Mouse (Mus musculus): ENCODE measurements at regions not wholly inside any gene's neighbourhood (a gene's known extent, or its start where the extent isn't known, plus 50 kb on each side); places are given as distances from the start of the nearest gene placed in this dataset.

DNA sequence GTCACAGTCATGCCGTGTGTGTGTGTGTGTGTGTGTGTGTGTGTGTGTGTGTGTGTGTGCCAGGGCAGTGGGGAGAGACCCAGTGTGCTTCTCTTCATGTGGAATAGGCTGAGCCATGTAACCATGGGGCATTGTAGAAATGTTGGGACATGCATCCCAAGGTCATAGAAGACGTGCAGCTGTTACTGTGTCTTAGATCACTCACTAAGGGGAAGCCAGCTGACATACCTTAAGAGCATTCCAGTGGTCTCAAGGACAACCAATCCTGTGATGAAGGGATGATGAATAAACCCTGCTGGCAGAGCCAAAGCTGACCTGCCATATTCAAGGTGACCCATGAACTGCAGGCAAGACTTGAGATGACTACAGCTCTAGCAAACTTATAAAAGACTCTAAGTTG lies 75.3 kb upstream of the Klf3 start:
- H3K27ac ChIP-seq (replicated peaks) = no peak overlapping the region
- H3K9me3 ChIP-seq = no peaks in the 10 kb centered on the region
- no peak overlapping the region for H3K9ac ChIP-seq (replicated peaks)
- no peak overlapping the region for H3K4me3 ChIP-seq
- 75% methylated on average over 2 of the region's 2 CpGs for WGBS
- no peaks in the 10 kb centered on the region for H3K4me1 ChIP-seq
- H3K27me3 ChIP-seq = no peaks in the 10 kb centered on the region
- ATAC-seq (ENCODE audit: low FRiP score, low read depth) = no peak
- H3K4me2 ChIP-seq (replicated peaks) = no peak overlapping the region
- no peaks in the 10 kb centered on the region for H3K36me3 ChIP-seq

- Histone ChIP-seq H3K9me3 (no peaks in the 10 kb centered on the region), H3K27me3 (no peaks in the 10 kb centered on the region), H3K36me3 (no peaks in the 10 kb centered on the region), H3K4me2 (replicated peaks) (no peak overlapping the region), H3K27ac (replicated peaks) (no peak overlapping the region), H3K4me3 (no peak overlapping the region), H3K9ac (replicated peaks) (no peak overlapping the region), H3K4me1 (no peaks in the 10 kb centered on the region)
- ATAC-seq (ENCODE audit: low FRiP score, low read depth) = no peak
- 90% methylated on average over 3 of the region's 3 CpGs for WGBS
Measured at GRCm38 (mm10) chr5:64732356-64732755, 70.8 kb upstream of the Klf3 start.

- peaks cover 25% of the 10 kb centered on the region for H3K4me1 ChIP-seq
- H3K27ac ChIP-seq (replicated peaks) = no peak overlapping the region
Measured at GRCm38 (mm10) chr5:64736985-64737384, 66.2 kb upstream of the Klf3 start.

GRCm38 (mm10) chr5:64738096-64738780 lies 65.0 kb upstream of the Klf3 start:
- Histone ChIP-seq H3K4me3 (no peak overlapping the region), H3K4me2 (replicated peaks) (peak overlapping the region; percentile 32), H3K4me1 (peaks cover 25% of the 10 kb centered on the region), H3K36me3 (no peaks in the 10 kb centered on the region), H3K9ac (replicated peaks) (no peak overlapping the region), H3K27ac (replicated peaks) (no peak overlapping the region), H3K27me3 (0 out of 2 replicates have a peak, but pooled peaks cover 5% of the 10 kb centered on the region), H3K9me3 (no peaks in the 10 kb centered on the region)
- ATAC-seq (ENCODE audit: low FRiP score, low read depth) = peak; percentile 5; the same call in 1 of the 2 replicates
- WGBS = 14% methylated on average over 11 of the region's 11 CpGs

More at GRCm38 (mm10) chr5:64736985-64737384, 66.2 kb upstream of the Klf3 start:
- H3K4me2 ChIP-seq (replicated peaks) = no peak overlapping the region
- no peak overlapping the region for H3K4me3 ChIP-seq
- H3K27me3 ChIP-seq = 0 out of 2 replicates have a peak, but pooled peaks cover 5% of the 10 kb centered on the region
- no peak for ATAC-seq (ENCODE audit: low FRiP score, low read depth)
- no peaks in the 10 kb centered on the region for H3K36me3 ChIP-seq
- no peaks in the 10 kb centered on the region for H3K9me3 ChIP-seq
- no peak overlapping the region for H3K9ac ChIP-seq (replicated peaks)

GRCm38 (mm10) chr5:64738781-64739310 lies 64.3 kb upstream of the Klf3 start:
- Histone ChIP-seq H3K4me3 (no peak overlapping the region), H3K9ac (replicated peaks) (no peak overlapping the region), H3K4me2 (replicated peaks) (peak overlapping the region; percentile 32), H3K27me3 (0 out of 2 replicates have a peak, but pooled peaks cover 5% of the 10 kb centered on the region), H3K4me1 (peaks cover 25% of the 10 kb centered on the region), H3K36me3 (no peaks in the 10 kb centered on the region), H3K27ac (replicated peaks) (0 out of 2 replicates have a peak overlapping the region, but pooled peaks have one; percentile 60), H3K9me3 (no peaks in the 10 kb centered on the region)
- WGBS = 23% methylated on average over 10 of the region's 10 CpGs
- ATAC-seq (ENCODE audit: low FRiP score, low read depth) = peak; percentile 45; the same call in 1 of the 2 replicates

GRCm38 (mm10) chr5:64739311-64740261 lies 63.6 kb upstream of the Klf3 start:
- no peak overlapping the region for H3K4me3 ChIP-seq
- ATAC-seq (ENCODE audit: low FRiP score, low read depth) = peak; percentile 74
- H3K27me3 ChIP-seq = 0 out of 2 replicates have a peak, but pooled peaks cover 5% of the 10 kb centered on the region
- H3K4me2 ChIP-seq (replicated peaks) = peak overlapping the region; percentile 20
- peaks cover 25% of the 10 kb centered on the region for H3K4me1 ChIP-seq
- WGBS = 4% methylated on average over 15 of the region's 15 CpGs
- peak overlapping the region; percentile 60 for H3K27ac ChIP-seq (replicated peaks)
- no peaks in the 10 kb centered on the region for H3K9me3 ChIP-seq
- 0 out of 2 replicates have a peak overlapping the region, but pooled peaks have one; percentile 15 for H3K9ac ChIP-seq (replicated peaks)
- no peaks in the 10 kb centered on the region for H3K36me3 ChIP-seq

GRCm38 (mm10) chr5:64744041-64744440 lies 59.1 kb upstream of the Klf3 start:
- ATAC-seq (ENCODE audit: low FRiP score, low read depth) = no peak
- H3K27me3 ChIP-seq = no peaks in the 10 kb centered on the region
- 92% methylated on average over 4 of the region's 4 CpGs for WGBS

DNA sequence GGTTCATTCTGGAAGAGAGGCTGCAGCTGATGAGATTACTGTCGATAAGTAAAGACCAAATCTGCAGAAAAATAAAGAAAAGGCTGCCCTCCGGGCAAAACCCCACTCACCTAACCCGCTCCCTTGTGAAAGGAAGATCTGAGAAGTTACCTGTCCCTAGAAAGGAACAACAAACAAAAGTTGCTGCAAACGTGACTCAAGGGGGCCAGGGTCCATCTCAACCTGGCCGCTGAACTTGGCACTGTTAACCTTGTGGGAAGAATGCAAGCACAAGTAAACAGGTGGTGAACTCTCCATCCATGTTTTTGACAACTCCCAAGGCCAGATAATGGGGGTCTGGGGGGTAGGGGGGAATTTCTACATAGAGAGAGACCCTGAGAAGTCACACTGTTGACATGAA lies 58.7 kb upstream of the Klf3 start:
- Histone ChIP-seq H3K9me3 (no peaks in the 10 kb centered on the region), H3K27ac (replicated peaks) (no peak overlapping the region), H3K4me1 (peaks cover 7% of the 10 kb centered on the region), H3K9ac (replicated peaks) (no peak overlapping the region), H3K4me3 (no peak overlapping the region), H3K4me2 (replicated peaks) (no peak overlapping the region), H3K36me3 (no peaks in the 10 kb centered on the region), H3K27me3 (no peaks in the 10 kb centered on the region)
- 89% methylated on average over 5 of the region's 5 CpGs for WGBS
- ATAC-seq (ENCODE audit: low FRiP score, low read depth) = no peak

More at GRCm38 (mm10) chr5:64744041-64744440, 59.1 kb upstream of the Klf3 start:
- Histone ChIP-seq H3K4me1 (peaks cover 11% of the 10 kb centered on the region), H3K36me3 (no peaks in the 10 kb centered on the region), H3K4me3 (no peak overlapping the region), H3K27ac (replicated peaks) (no peak overlapping the region), H3K4me2 (replicated peaks) (no peak overlapping the region), H3K9me3 (no peaks in the 10 kb centered on the region), H3K9ac (replicated peaks) (no peak overlapping the region)

DNA sequence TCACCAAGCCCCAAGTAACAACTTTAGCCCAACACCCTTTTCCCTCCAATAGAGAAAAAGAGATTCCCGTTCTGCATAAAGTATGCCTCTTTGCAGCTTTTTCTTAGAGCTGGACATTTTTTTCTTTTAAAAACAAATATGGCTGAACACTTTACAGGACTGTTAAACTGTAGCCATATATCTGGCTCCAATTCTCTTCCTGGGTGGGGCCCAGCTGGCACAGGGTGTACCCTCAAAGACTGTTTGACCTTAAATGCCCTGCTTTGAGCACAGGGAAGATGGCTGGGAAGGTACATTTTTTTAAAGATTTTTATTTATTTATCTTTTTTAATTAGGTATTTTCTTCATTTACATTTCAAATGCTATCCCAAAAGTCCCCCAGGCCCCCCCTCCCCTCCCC lies 55.7 kb upstream of the Klf3 start:
- no peak overlapping the region for H3K4me3 ChIP-seq
- H3K27me3 ChIP-seq = no peaks in the 10 kb centered on the region
- 76% methylated on average over 1 of the region's 1 CpGs for WGBS

DNA sequence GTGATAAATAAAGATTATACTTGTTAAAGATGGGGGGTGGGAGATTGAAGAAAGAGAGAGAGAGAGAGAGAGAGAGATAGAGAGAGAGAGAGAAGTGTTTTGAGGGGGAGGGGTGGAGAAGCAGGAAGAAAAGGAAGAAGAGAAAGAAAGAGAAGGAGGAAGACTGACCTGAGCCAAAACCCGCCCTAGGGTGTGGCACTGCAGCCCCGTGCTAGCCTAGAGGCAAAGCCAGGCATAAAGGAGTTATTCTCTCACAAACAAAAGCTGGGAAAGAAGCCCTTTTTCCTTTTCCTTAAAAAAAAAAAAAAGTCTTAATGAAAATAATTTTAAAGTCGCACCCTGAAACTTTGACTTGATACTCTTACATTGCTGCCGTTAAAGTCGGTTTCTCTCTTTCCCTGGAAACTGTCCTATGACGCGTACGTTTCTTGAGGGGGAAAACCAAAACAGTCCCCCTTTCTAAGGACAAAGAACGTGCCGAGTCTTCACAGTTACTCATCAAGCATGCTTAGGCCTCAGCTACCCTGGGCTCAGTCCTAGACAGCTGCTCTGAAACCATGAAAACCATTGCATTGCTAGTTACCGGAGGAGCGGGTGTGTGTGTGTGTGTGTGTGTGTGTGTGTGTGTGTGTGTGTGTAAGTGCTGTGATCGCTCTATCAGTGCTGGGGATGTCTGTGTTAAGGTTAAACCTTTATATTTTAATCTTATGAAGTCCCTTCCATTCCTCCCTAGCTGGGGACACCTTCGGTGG lies 53.6 kb upstream of the Klf3 start:
- Histone ChIP-seq H3K36me3 (no peaks in the 10 kb centered on the region), H3K4me1 (no peaks in the 10 kb centered on the region; the same call in 1 of the 2 replicates), H3K9me3 (no peaks in the 10 kb centered on the region), H3K27me3 (no peaks in the 10 kb centered on the region), H3K4me2 (replicated peaks) (no peak overlapping the region), H3K4me3 (no peak overlapping the region), H3K27ac (replicated peaks) (no peak overlapping the region), H3K9ac (replicated peaks) (no peak overlapping the region)
- WGBS = 71% methylated on average over 14 of the region's 14 CpGs
- ATAC-seq (ENCODE audit: low FRiP score, low read depth) = no peak; the same call in 1 of the 2 replicates

More for the DNA sequence above, 55.7 kb upstream of the Klf3 start:
- Histone ChIP-seq H3K9ac (replicated peaks) (no peak overlapping the region), H3K36me3 (no peaks in the 10 kb centered on the region), H3K9me3 (no peaks in the 10 kb centered on the region), H3K4me1 (no peaks in the 10 kb centered on the region; the same call in 1 of the 2 replicates), H3K4me2 (replicated peaks) (no peak overlapping the region), H3K27ac (replicated peaks) (no peak overlapping the region)
- ATAC-seq (ENCODE audit: low FRiP score, low read depth) = no peak

DNA sequence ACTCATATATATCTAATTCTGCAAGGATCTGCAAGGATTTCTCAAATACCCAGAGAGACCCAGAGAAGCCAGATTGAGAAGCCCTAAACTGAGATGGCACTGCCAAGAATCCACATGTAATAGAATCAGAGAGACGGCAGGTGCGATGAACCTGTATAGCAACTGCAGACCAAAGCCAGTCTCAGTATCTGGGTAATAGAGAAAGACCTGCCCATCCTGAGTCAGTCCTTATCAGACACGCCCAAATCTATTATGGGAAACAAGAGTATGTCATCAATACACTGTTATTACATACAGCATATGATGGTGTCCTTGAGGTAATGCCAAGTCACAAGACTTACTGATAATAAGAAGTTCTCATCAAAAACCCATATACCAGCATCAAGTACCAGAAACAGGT lies 52.8 kb upstream of the Klf3 start:
- no peaks in the 10 kb centered on the region; the same call in 1 of the 2 replicates for H3K4me1 ChIP-seq
- no peak for ATAC-seq (ENCODE audit: low FRiP score, low read depth)
- H3K9ac ChIP-seq (replicated peaks) = no peak overlapping the region
- H3K36me3 ChIP-seq = no peaks in the 10 kb centered on the region
- H3K4me3 ChIP-seq = no peak overlapping the region
- 95% methylated on average over 3 of the region's 3 CpGs for WGBS
- no peak overlapping the region for H3K27ac ChIP-seq (replicated peaks)
- no peak overlapping the region for H3K4me2 ChIP-seq (replicated peaks)
- no peaks in the 10 kb centered on the region for H3K27me3 ChIP-seq
- no peaks in the 10 kb centered on the region for H3K9me3 ChIP-seq

Measured in midbrain, embryonic 12.5 days (tissue).